8 mouse cellular contexts compared by ENCODE assay signal in genomic region chr14:40975127-40975721, GRCm38 (mm10). TPM values are rescaled to one million over a fixed set of nuclear protein-coding genes. Genes with fewer than 3 reads are reported as not detected.
A peak's percentile ranks its signal among the peaks of the same experiment; 100 is the strongest.
DNase-seq lines count a peak whose midpoint lies in the region; ATAC-seq and TF ChIP-seq lines count a peak whose summit lies in the region.

No protein-coding gene starts in this region.

- 72% methylated on average over 6 of the region's 6 CpGs for WGBS in forebrain, embryonic 10.5 days
- WGBS in liver, postnatal 0 days (ENCODE audit: insufficient replicate concordance) = 75% methylated on average over 6 of the region's 6 CpGs
- WGBS in neural tube, embryonic 14.5 days = 76% methylated on average over 6 of the region's 6 CpGs

- H3K4me3 ChIP-seq in forebrain, embryonic 10.5 days = no peak overlapping the region
- no peak overlapping the region for H3K4me3 ChIP-seq in liver, postnatal 0 days (ENCODE audit: low read depth, low read length)
- no peak overlapping the region for H3K4me3 ChIP-seq in neural tube, embryonic 14.5 days (ENCODE audit: low read depth, low read length)

- peaks cover 6% of the 10 kb centered on the region; the same call in 1 of the 2 replicates for H3K4me1 ChIP-seq in forebrain, embryonic 10.5 days
- H3K4me1 ChIP-seq in liver, postnatal 0 days (ENCODE audit: insufficient read depth) = 0 out of 2 replicates have a peak, but pooled peaks cover 2% of the 10 kb centered on the region
- no peaks in the 10 kb centered on the region for H3K4me1 ChIP-seq in neural tube, embryonic 14.5 days (ENCODE audit: control insufficient read depth, insufficient read depth, low read length)

- TF ChIP-seq EP300 in liver, postnatal 0 days (IDR thresholded peaks at IDR 0.05; ENCODE audit: low read depth) = no peak; the same call in 1 of the 2 replicates

- TF ChIP-seq CTCF in brain, embryonic 14.5 days (IDR thresholded peaks at IDR 0.05; ENCODE audit: borderline replicate concordance, extremely low read depth, insufficient read depth, insufficient read length) = peak; percentile 69; the same call in 1 of the 2 replicates
- peak; percentile 92 for TF ChIP-seq CTCF in liver, postnatal 0 days (IDR thresholded peaks at IDR 0.05; ENCODE audit: low read depth)

- no peak overlapping the region for H3K4me2 ChIP-seq in liver, postnatal 0 days (ENCODE audit: low read depth, low read length)
- H3K4me2 ChIP-seq in neural tube, embryonic 14.5 days (ENCODE audit: low read depth, low read length) = no peak overlapping the region

- H3K36me3 ChIP-seq in forebrain, embryonic 10.5 days (replicated peaks) = no peaks in the 10 kb centered on the region
- H3K36me3 ChIP-seq in liver, postnatal 0 days (replicated peaks; ENCODE audit: insufficient read depth, low read length) = no peaks in the 10 kb centered on the region
- H3K36me3 ChIP-seq in neural tube, embryonic 14.5 days (ENCODE audit: control insufficient read depth, insufficient read depth, low read length) = no peaks in the 10 kb centered on the region

- H3K27ac ChIP-seq in forebrain, embryonic 10.5 days = no peak overlapping the region
- no peak overlapping the region for H3K27ac ChIP-seq in liver, postnatal 0 days (ENCODE audit: low read depth)
- H3K27ac ChIP-seq in neural tube, embryonic 14.5 days (ENCODE audit: low read depth, low read length) = no peak overlapping the region

- intact Hi-C loops in heart, postnatal 10 days (cut with DNase I) = loop anchor here (1.0 to 10.0 kb wide), 4 partner anchors 37 to 183 kb away; partner anchors contain the start of gene Fam213a

- H3K27me3 ChIP-seq in forebrain, embryonic 10.5 days (ENCODE audit: poor library complexity, severe bottlenecking) = no peaks in the 10 kb centered on the region
- H3K27me3 ChIP-seq in liver, postnatal 0 days (ENCODE audit: insufficient read depth, low read length) = no peaks in the 10 kb centered on the region
- no peaks in the 10 kb centered on the region for H3K27me3 ChIP-seq in neural tube, embryonic 14.5 days (ENCODE audit: control insufficient read depth, insufficient read depth, low read length)

- peak; percentile 82 for ATAC-seq in liver, postnatal 0 days
- ATAC-seq in neural tube, embryonic 14.5 days (ENCODE audit: low read depth) = peak; percentile 68

- peak; percentile 78 for DNase-seq in ES-CJ7 (ENCODE audit: low read depth, low spot score)
- DNase-seq in brain, embryonic 14.5 days (ENCODE audit: low read depth) = peak; percentile 89
- peak; percentile 66 for DNase-seq in forebrain, embryonic 10.5 days (ENCODE audit: extremely low spot score, low spot score)
- peak; percentile 65 to 85 for DNase-seq in heart, postnatal 10 days
- DNase-seq in kidney, postnatal 36 days = peak; percentile 77 to 84
- peak; percentile 82 for DNase-seq in liver, postnatal 0 days
- peak; percentile 80 for DNase-seq in thymus, postnatal 14 days

- H3K9me3 ChIP-seq in forebrain, embryonic 10.5 days = no peaks in the 10 kb centered on the region
- no peaks in the 10 kb centered on the region for H3K9me3 ChIP-seq in liver, postnatal 0 days (ENCODE audit: low read length)
- no peaks in the 10 kb centered on the region for H3K9me3 ChIP-seq in neural tube, embryonic 14.5 days (ENCODE audit: control insufficient read depth, low read length)

- H3K9ac ChIP-seq in liver, postnatal 0 days (replicated peaks) = no peak overlapping the region
- no peak overlapping the region for H3K9ac ChIP-seq in neural tube, embryonic 14.5 days (replicated peaks; ENCODE audit: low read depth, low read length)

- no peak for TF ChIP-seq POLR2A in brain, embryonic 14.5 days (IDR thresholded peaks at IDR 0.05; ENCODE audit: borderline replicate concordance, extremely low read depth, insufficient read depth, insufficient read length, poor library complexity, severe bottlenecking)

RNA-seq across cellular contexts. Expression of gene Tspan14, which starts 8.6 kb away (rescaled TPM):
- polyA plus RNA-seq in brain, embryonic 14.5 days (2012; rRNA removed) = 87.7 and 95.4 TPM in 2 replicates
- polyA plus RNA-seq in forebrain, embryonic 10.5 days (2016; fragmentation: Nextera tagmentation; extraction: Ambion mirVana) = 89.3 and 93.9 TPM in 2 replicates
- 10 to 100 TPM; 28.1 to 30.4 TPM for total RNA-seq in heart, postnatal 10 days (2021)
- 22.0 and 24.9 TPM in 2 replicates for polyA plus RNA-seq in liver, postnatal 0 days (2015; fragmentation: Nextera tagmentation; extraction: Ambion mirVana)
- polyA plus RNA-seq in neural tube, embryonic 14.5 days (2014; fragmentation: Nextera tagmentation; extraction: Ambion mirVana) = 45.2 and 66.3 TPM in 2 replicates

RNA-seq across cellular contexts. Expression of gene Fam213a, which starts 38.4 kb away (rescaled TPM):
- 26.4 and 43.9 TPM in 2 replicates for polyA plus RNA-seq in brain, embryonic 14.5 days (2012; rRNA removed)
- 49.4 and 50.5 TPM in 2 replicates for polyA plus RNA-seq in forebrain, embryonic 10.5 days (2016; fragmentation: Nextera tagmentation; extraction: Ambion mirVana)
- 10 to 100 TPM; 16.1 to 32.2 TPM for total RNA-seq in heart, postnatal 10 days (2021)
- polyA plus RNA-seq in liver, postnatal 0 days (2015; fragmentation: Nextera tagmentation; extraction: Ambion mirVana) = 80.4 and 85.0 TPM in 2 replicates
- 102 and 108 TPM in 2 replicates for polyA plus RNA-seq in neural tube, embryonic 14.5 days (2014; fragmentation: Nextera tagmentation; extraction: Ambion mirVana)
